Mouse (Mus musculus) CH12.LX (cell line): ENCODE measurements around the gene Ap1s2. TPM values are rescaled to one million over a fixed set of nuclear protein-coding genes. Genes with fewer than 3 reads are reported as not detected.

Source experiments
- DNase-seq: peaks from one replicate; pipeline ENCODE4 v3.0.0-alpha.2; 2013; ENCODE audit errors: extremely low read depth
- H3K27ac ChIP-seq: 2 replicates; pipeline ENCODE4 v1.5.1; 2012; ENCODE audit warnings: low read depth, mild to moderate bottlenecking, control low read depth, moderate library complexity; ENCODE audit not compliant: insufficient read depth
- H3K27me3 ChIP-seq: replicated peaks from 2 replicates; pipeline ENCODE3; 2012; ENCODE audit warnings: inconsistent platforms
- H3K36me3 ChIP-seq, 2 experiments: replicated peaks in 1 of 2; 2 replicates each; pipeline versions ENCODE3 to v1.6.1; 2012; ENCODE audit warnings: inconsistent platforms in 1 of 2, low read length in 1 of 2, mild to moderate bottlenecking in 1 of 2, mixed read lengths in 1 of 2, moderate library complexity in 1 of 2; ENCODE audit not compliant: control insufficient read depth in 1 of 2, insufficient read depth in 1 of 2
- H3K4me1 ChIP-seq, 2 experiments: 2 replicates each; pipeline ENCODE4 v1.6.1; 2012; ENCODE audit warnings: inconsistent platforms in 1 of 2, moderate library complexity in 1 of 2; ENCODE audit not compliant: insufficient read depth in 2 of 2, control insufficient read depth in 1 of 2
- H3K4me2 ChIP-seq: 2 replicates; pipeline ENCODE4 v1.6.1; 2012; ENCODE audit warnings: low read depth, mild to moderate bottlenecking, control low read depth; ENCODE audit not compliant: poor library complexity, insufficient read depth, severe bottlenecking
- H3K4me3 ChIP-seq, 3 experiments: fragments of 150-350 bp in 1 of 3; sonication (generic) in 1 of 3; replicated peaks in 1 of 3; 2 replicates each; pipeline versions ENCODE3 to v1.5.1; 2011 to 2012; ENCODE audit warnings: low read depth in 2 of 3, low read length in 2 of 3, mild to moderate bottlenecking in 2 of 3, moderate library complexity in 2 of 3, control low read depth in 1 of 3, improper control_type of control experiment in 1 of 3, inconsistent platforms in 1 of 3, mixed read lengths in 1 of 3; ENCODE audit not compliant: poor library complexity in 1 of 3
- H3K79me2 ChIP-seq: replicated peaks from 2 replicates; pipeline ENCODE4 v1.6.1; 2012; ENCODE audit warnings: mild to moderate bottlenecking, moderate library complexity; ENCODE audit not compliant: control insufficient read depth, poor library complexity, insufficient read depth, severe bottlenecking; ENCODE audit errors: extremely low read depth
- H3K9ac ChIP-seq: 2 replicates; pipeline ENCODE4 v1.6.1; 2012; ENCODE audit warnings: low read depth, mild to moderate bottlenecking, control low read depth, moderate library complexity; ENCODE audit not compliant: insufficient read depth
- H3K9me3 ChIP-seq: replicated peaks from 2 replicates; pipeline ENCODE3; 2012; ENCODE audit warnings: low read length, inconsistent platforms, mixed read lengths
- BHLHE40 ChIP-seq: IDR thresholded peaks from 2 replicates; pipeline ENCODE4 v1.6.1; 2011; ENCODE audit warnings: mild to moderate bottlenecking, low read depth, low read length, improper control_type of control experiment
- E2F4 ChIP-seq: IDR thresholded peaks from 2 replicates; pipeline ENCODE4 v1.6.1; 2011; ENCODE audit warnings: low read depth, low read length, improper control_type of control experiment; ENCODE audit not compliant: insufficient replicate concordance
- ELF1 ChIP-seq: IDR thresholded peaks from 2 replicates; pipeline ENCODE4 v1.6.1; 2014; ENCODE audit warnings: low read depth, mild to moderate bottlenecking, inconsistent platforms, low read length, improper control_type of control experiment
- EP300 ChIP-seq: IDR thresholded peaks from 2 replicates; pipeline ENCODE4 v1.6.1; 2011; ENCODE audit warnings: low read length, improper control_type of control experiment
- ETS1 ChIP-seq: conservative IDR thresholded peaks from 2 replicates; pipeline ENCODE4 v1.6.1; 2012; ENCODE audit warnings: low read depth, mild to moderate bottlenecking, inconsistent platforms, low read length, improper control_type of control experiment, moderate library complexity
- JUND ChIP-seq: conservative IDR thresholded peaks from 2 replicates; pipeline ENCODE4 v1.6.1; 2011; ENCODE audit warnings: low read depth, low read length, improper control_type of control experiment
- MAZ ChIP-seq: IDR thresholded peaks from 2 replicates; pipeline ENCODE4 v1.6.1; 2012; ENCODE audit warnings: low read depth, mild to moderate bottlenecking, inconsistent platforms, low read length, improper control_type of control experiment, moderate library complexity
- MEF2A ChIP-seq: IDR thresholded peaks from 2 replicates; pipeline ENCODE4 v1.6.1; 2014; ENCODE audit warnings: low read depth, mild to moderate bottlenecking, inconsistent platforms, low read length, improper control_type of control experiment, borderline replicate concordance
- MXI1 ChIP-seq: IDR thresholded peaks from 2 replicates; pipeline ENCODE4 v1.6.1; 2011; ENCODE audit warnings: mild to moderate bottlenecking, low read depth, low read length, improper control_type of control experiment
- MYC ChIP-seq: IDR thresholded peaks from 2 replicates; pipeline ENCODE4 v1.6.1; 2011; ENCODE audit warnings: low read depth, mild to moderate bottlenecking, improper control_type of control experiment, low read length
- NELFE ChIP-seq: IDR thresholded peaks from 2 replicates; pipeline ENCODE4 v1.6.1; 2011; ENCODE audit warnings: low read depth, low read length, improper control_type of control experiment
- POLR2A ChIP-seq: IDR thresholded peaks from 2 replicates; pipeline ENCODE4 v1.6.1; 2011; ENCODE audit warnings: low read depth, mild to moderate bottlenecking, improper control_type of control experiment, low read length
- POLR2AphosphoS2 ChIP-seq: IDR thresholded peaks from 2 replicates; pipeline ENCODE4 v1.6.1; 2011; ENCODE audit warnings: low read depth, low read length, improper control_type of control experiment
- TBP ChIP-seq: conservative IDR thresholded peaks from 2 replicates; pipeline ENCODE4 v1.6.1; 2011; ENCODE audit warnings: low read depth, low read length, improper control_type of control experiment
- TCF12 ChIP-seq: IDR thresholded peaks from 2 replicates; pipeline ENCODE4 v1.6.1; 2014; ENCODE audit warnings: low read depth, mild to moderate bottlenecking, inconsistent platforms, low read length, improper control_type of control experiment
- ZKSCAN1 ChIP-seq: IDR thresholded peaks from 2 replicates; pipeline ENCODE4 v1.6.1; 2012; ENCODE audit warnings: low read depth, inconsistent platforms, low read length, improper control_type of control experiment, borderline replicate concordance
- ZMIZ1 ChIP-seq: IDR thresholded peaks from 2 replicates; pipeline ENCODE4 v1.6.1; 2012; ENCODE audit warnings: low read depth, mild to moderate bottlenecking, inconsistent platforms, low read length, improper control_type of control experiment
- dilution Hi-C: fragments of 300-500 bp; cut with MboI; formaldehyde crosslinking; loops from 2 replicates; pipeline ENCODE4 v1.14.3; 2020; ENCODE audit warnings: low sequenced_read_pairs; ENCODE audit not compliant: extremely low pct_unique_long_range_greater_than_20kb, extremely low pct_ligation_motif_present
- in situ Hi-C: fragments of 300-500 bp; cut with MboI; formaldehyde crosslinking; loops from 3 replicates; pipeline ENCODE4 v1.14.3; 2019; ENCODE audit warnings: low sequenced_read_pairs, low pct_ligation_motif_present, low pct_unique_long_range_greater_than_20kb, mixed read lengths
- polyA plus RNA-seq: library from polyadenylated mRNA; unstranded; fragments of >175 nt; gene quantifications from 2 replicates; pipeline ENCODE4 v1.2.1, GENCODE M21; 2012; ENCODE audit warnings: low read depth; ENCODE audit not compliant: insufficient read length
- total RNA-seq, 2 experiments: library from RNA; depleted of rRNA; stranded (reverse); fragments of 300-350 nt in 1 of 2; fragments of >200 nt in 1 of 2; gene quantifications; 2 replicates each; pipeline ENCODE4 v1.2.3; 2012 to 2014

Gene Ap1s2
- total and polyA plus RNA-seq, 3 experiments = 4.3 to 12.3 (median 8.9) TPM

DNA sequence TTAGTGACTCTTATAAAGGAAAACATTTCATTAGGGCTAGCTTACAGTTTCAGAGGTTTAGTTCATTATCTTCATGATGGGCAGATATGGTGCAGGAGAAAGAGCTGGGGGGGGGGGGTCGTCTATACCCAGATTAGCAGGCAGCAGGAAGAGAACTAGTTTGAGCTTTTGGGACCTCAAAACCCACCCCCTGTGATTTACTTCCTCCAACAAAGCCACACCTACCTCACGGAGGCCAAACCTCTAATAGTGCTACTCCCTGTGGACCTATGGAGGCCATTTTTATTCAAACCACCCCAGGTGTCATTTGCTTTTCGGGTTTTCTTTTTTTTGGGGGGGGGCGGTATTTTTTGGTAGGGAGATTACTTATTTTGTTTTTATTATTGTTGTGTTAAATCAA, 32.2 kb upstream of the Ap1s2 start:
- H3K36me3 ChIP-seq = no peaks in the 10 kb centered on the region
- H3K9ac ChIP-seq = no peak overlapping the region
- no peak overlapping the region for H3K4me3 ChIP-seq
- H3K27ac ChIP-seq = no peak overlapping the region
- peaks cover 10 to 28% of the 10 kb centered on the region in 2 experiments; a peak in 3 of 4 replicates for H3K4me1 ChIP-seq
- in situ Hi-C loops = no loop called here
- H3K9me3 ChIP-seq = no peaks in the 10 kb centered on the region
- no peaks in the 10 kb centered on the region for H3K27me3 ChIP-seq
- H3K4me2 ChIP-seq = no peak overlapping the region
- no peak for TF ChIP-seq MAZ
- no peak for TF ChIP-seq EP300
- no peak for TF ChIP-seq POLR2A
- TF ChIP-seq E2F4 = no peak
- TF ChIP-seq JUND = no peak
- TF ChIP-seq ELF1 = no peak
- TF ChIP-seq MXI1 = no peak
- TF ChIP-seq ZKSCAN1 = no peak
- TF ChIP-seq NELFE = no peak
- no peak for TF ChIP-seq TBP
- TF ChIP-seq POLR2AphosphoS2 = no peak
- no peak for TF ChIP-seq TCF12
- no peak for TF ChIP-seq MEF2A
- TF ChIP-seq ZMIZ1 = no peak
- TF ChIP-seq, all 38 proteins: peak for 0
- DNase-seq = no peak
- dilution Hi-C loops = no loop called here
- H3K79me2 ChIP-seq = no peaks in the 10 kb centered on the region

DNA sequence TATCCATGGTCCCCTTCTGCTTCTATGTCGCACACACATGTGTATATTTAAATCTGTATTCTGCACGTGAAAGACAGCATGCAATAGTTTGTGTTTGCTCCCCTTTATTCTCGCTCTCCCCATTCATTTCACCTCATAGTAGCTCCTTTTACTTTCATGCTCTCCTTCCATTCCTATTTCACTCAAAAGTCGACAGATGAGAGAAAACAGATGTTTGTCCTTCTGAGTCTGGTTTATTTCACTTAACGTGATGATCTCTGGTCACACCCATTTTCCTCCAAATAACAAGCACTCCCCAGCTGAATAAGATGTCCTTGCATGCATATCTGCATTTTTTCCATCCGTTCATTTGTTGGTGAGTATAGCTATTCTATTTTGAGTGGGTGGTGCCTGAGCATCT, 29.8 kb upstream of the Ap1s2 start:
- no peak for DNase-seq
- H3K9ac ChIP-seq = no peak overlapping the region
- no peak for TF ChIP-seq TCF12
- TF ChIP-seq MYC = no peak
- TF ChIP-seq EP300 = no peak
- 0 out of 2 replicates have a peak, but pooled peaks have one; percentile 16 for TF ChIP-seq ETS1
- peak; percentile 54; the same call in 1 of the 2 replicates for TF ChIP-seq BHLHE40
- H3K4me3 ChIP-seq = no peak overlapping the region
- no peaks in the 10 kb centered on the region for H3K36me3 ChIP-seq
- peaks cover 10 to 33% of the 10 kb centered on the region in 2 experiments; a peak in 3 of 4 replicates for H3K4me1 ChIP-seq
- H3K27me3 ChIP-seq = no peaks in the 10 kb centered on the region
- dilution Hi-C loops = no loop called here
- H3K27ac ChIP-seq = no peak overlapping the region
- in situ Hi-C loops = no loop called here
- H3K79me2 ChIP-seq = no peaks in the 10 kb centered on the region
- no peaks in the 10 kb centered on the region for H3K9me3 ChIP-seq
- no peak overlapping the region for H3K4me2 ChIP-seq
